Mouse (Mus musculus) MEL (cell line): ENCODE measurements around the gene Gsg1l2. TPM values are rescaled to one million over a fixed set of nuclear protein-coding genes. Genes with fewer than 3 reads are reported as not detected.

Experiments
- DNase-seq: peaks from one replicate; pipeline ENCODE4 v3.0.0; 2011; ENCODE audit warnings: low read depth, low spot score
- H3K27ac ChIP-seq: 2 replicates; pipeline ENCODE4 v1.5.1; 2012; ENCODE audit warnings: low read depth, mild to moderate bottlenecking, control low read depth, low read length, moderate library complexity; ENCODE audit not compliant: control insufficient read depth
- H3K27me3 ChIP-seq, 2 experiments: fragments of 150-350 bp in 1 of 2; sonication (generic) in 1 of 2; 2 replicates each; pipeline ENCODE4 v1.6.1; 2012; ENCODE audit warnings: low read length in 2 of 2, mild to moderate bottlenecking in 2 of 2, improper control_type of control experiment in 1 of 2, moderate library complexity in 1 of 2; ENCODE audit not compliant: insufficient read depth in 2 of 2, control insufficient read depth in 1 of 2
- H3K36me3 ChIP-seq, 2 experiments: 2 replicates each; pipeline ENCODE4 v1.6.1; 2012 to 2014; ENCODE audit warnings: low read length in 2 of 2, improper control_type of control experiment in 1 of 2, inconsistent platforms in 1 of 2, mild to moderate bottlenecking in 1 of 2; ENCODE audit not compliant: insufficient read depth in 2 of 2, control insufficient read depth in 1 of 2
- H3K4me1 ChIP-seq, 2 experiments: fragments of 150-350 bp in 1 of 2; sonication (generic) in 1 of 2; 2 replicates each; pipeline ENCODE4 v1.6.1; 2012; ENCODE audit warnings: low read length in 2 of 2, improper control_type of control experiment in 1 of 2, mild to moderate bottlenecking in 1 of 2; ENCODE audit not compliant: insufficient read depth in 2 of 2, control insufficient read depth in 1 of 2
- H3K4me3 ChIP-seq, 2 experiments: fragments of 150-350 bp in 1 of 2; sonication (generic) in 1 of 2; 2 replicates each; pipeline ENCODE4 v1.5.1; 2012; ENCODE audit warnings: low read depth in 2 of 2, low read length in 2 of 2, mild to moderate bottlenecking in 2 of 2, moderate library complexity in 2 of 2, control low read depth in 1 of 2, improper control_type of control experiment in 1 of 2; ENCODE audit not compliant: control insufficient read depth in 1 of 2, insufficient read depth in 1 of 2
- H3K79me2 ChIP-seq: 2 replicates; pipeline ENCODE4 v1.6.1; 2012; ENCODE audit warnings: mild to moderate bottlenecking, low read length, moderate library complexity; ENCODE audit not compliant: control insufficient read depth, poor library complexity, insufficient read depth
- H3K9ac ChIP-seq: 2 replicates; pipeline ENCODE4 v1.6.1; 2012; ENCODE audit warnings: low read depth, mild to moderate bottlenecking, control low read depth, low read length, moderate library complexity; ENCODE audit not compliant: control insufficient read depth, poor library complexity, severe bottlenecking
- H3K9me3 ChIP-seq: fragments of 150-350 bp; sonication (generic); replicated peaks from 2 replicates; pipeline ENCODE4 v1.6.1; 2012; ENCODE audit warnings: mild to moderate bottlenecking, low read length, improper control_type of control experiment, moderate library complexity; ENCODE audit not compliant: insufficient read depth
- BHLHE40 ChIP-seq: IDR thresholded peaks from 2 replicates; pipeline ENCODE4 v1.6.1; 2012; ENCODE audit warnings: low read depth, mild to moderate bottlenecking, inconsistent platforms, low read length, improper control_type of control experiment, borderline replicate concordance
- CHD2 ChIP-seq: IDR thresholded peaks from 2 replicates; pipeline ENCODE4 v1.6.1; 2011; ENCODE audit warnings: low read length, improper control_type of control experiment
- EP300 ChIP-seq, 2 experiments: IDR thresholded peaks; 2 replicates each; pipeline ENCODE4 v1.6.1; 2011; ENCODE audit warnings: improper control_type of control experiment in 2 of 2, low read length in 2 of 2, low read depth in 1 of 2, mild to moderate bottlenecking in 1 of 2
- GABPA ChIP-seq: IDR thresholded peaks from 2 replicates; pipeline ENCODE4 v1.6.1; 2012; ENCODE audit warnings: low read depth, mild to moderate bottlenecking, inconsistent platforms, low read length, improper control_type of control experiment, moderate library complexity
- GATA1 ChIP-seq: IDR thresholded peaks from 2 replicates; pipeline ENCODE4 v1.6.1; 2011; ENCODE audit warnings: low read depth, low read length, improper control_type of control experiment
- HCFC1 ChIP-seq: IDR thresholded peaks from 2 replicates; pipeline ENCODE4 v1.6.1; 2012; ENCODE audit warnings: low read depth, mild to moderate bottlenecking, inconsistent platforms, low read length, improper control_type of control experiment, moderate library complexity
- JUND ChIP-seq: IDR thresholded peaks from 2 replicates; pipeline ENCODE4 v1.6.1; 2011; ENCODE audit warnings: low read depth, mild to moderate bottlenecking, improper control_type of control experiment, low read length
- MAFK ChIP-seq: IDR thresholded peaks from 2 replicates; pipeline ENCODE4 v1.6.1; 2011; ENCODE audit warnings: low read depth, mild to moderate bottlenecking, low read length, improper control_type of control experiment, borderline replicate concordance
- MYC ChIP-seq: IDR thresholded peaks from 2 replicates; pipeline ENCODE4 v1.6.1; 2011; ENCODE audit warnings: low read depth, mild to moderate bottlenecking, low read length, improper control_type of control experiment, moderate library complexity
- NRF1 ChIP-seq: IDR thresholded peaks from 2 replicates; pipeline ENCODE4 v1.6.1; 2014; ENCODE audit warnings: low read depth, mild to moderate bottlenecking, inconsistent platforms, low read length, improper control_type of control experiment, moderate library complexity; ENCODE audit not compliant: poor library complexity, insufficient read depth, severe bottlenecking
- POLR2A ChIP-seq, 2 experiments: IDR thresholded peaks; 2 replicates each; pipeline ENCODE4 v1.6.1; 2011 to 2012; ENCODE audit warnings: low read length in 2 of 2, mild to moderate bottlenecking in 2 of 2, control low read depth in 1 of 2, improper control_type of control experiment in 1 of 2, low read depth in 1 of 2, moderate library complexity in 1 of 2; ENCODE audit not compliant: control insufficient read depth in 1 of 2, insufficient read depth in 1 of 2, poor library complexity in 1 of 2
- POLR2AphosphoS5 ChIP-seq: IDR thresholded peaks from 2 replicates; pipeline ENCODE4 v1.6.1; 2012; ENCODE audit warnings: low read depth, borderline replicate concordance, mild to moderate bottlenecking, inconsistent platforms, low read length, moderate library complexity, mixed read lengths
- SIN3A ChIP-seq: IDR thresholded peaks from 2 replicates; pipeline ENCODE4 v1.6.1; 2012; ENCODE audit warnings: low read length, improper control_type of control experiment, inconsistent platforms
- SMC3 ChIP-seq: IDR thresholded peaks from 2 replicates; pipeline ENCODE4 v1.6.1; 2011; ENCODE audit warnings: low read depth, low read length, improper control_type of control experiment
- TAL1 ChIP-seq: IDR thresholded peaks from 2 replicates; pipeline ENCODE4 v1.6.1; 2012; ENCODE audit warnings: mild to moderate bottlenecking, inconsistent platforms, low read length, moderate library complexity, mixed read lengths
- TBP ChIP-seq: IDR thresholded peaks from 2 replicates; pipeline ENCODE4 v1.8.0; 2011; ENCODE audit warnings: low read depth, low read length, improper control_type of control experiment
- TCF12 ChIP-seq: IDR thresholded peaks from 2 replicates; pipeline ENCODE4 v1.6.1; 2014; ENCODE audit warnings: low read depth, mild to moderate bottlenecking, inconsistent platforms, low read length, improper control_type of control experiment, moderate library complexity
- UBTF ChIP-seq: IDR thresholded peaks from 2 replicates; pipeline ENCODE4 v1.6.1; 2012; ENCODE audit warnings: low read depth, mild to moderate bottlenecking, inconsistent platforms, low read length, improper control_type of control experiment, moderate library complexity, borderline replicate concordance; ENCODE audit not compliant: insufficient read depth
- USF1 ChIP-seq: IDR thresholded peaks from 2 replicates; pipeline ENCODE4 v1.6.1; 2014; ENCODE audit warnings: low read depth, mild to moderate bottlenecking, inconsistent platforms, low read length, improper control_type of control experiment, moderate library complexity
- polyA plus RNA-seq, 2 experiments: library from polyadenylated mRNA; stranded (reverse) in 1 of 2; unstranded in 1 of 2; fragments of >175 nt in 1 of 2; fragments of >200 nt in 1 of 2; gene quantifications; 2 replicates each; pipeline versions ENCODE4 v1.2.1 to v1.2.4; 2012; ENCODE audit warnings: low replicate concordance in 2 of 2, low read depth in 1 of 2; ENCODE audit not compliant: insufficient read length in 2 of 2, insufficient read depth in 1 of 2, missing spikeins in 1 of 2
- total RNA-seq: library from RNA; depleted of rRNA; stranded (reverse); fragments of 300-350 nt; gene quantifications from 2 replicates; pipeline ENCODE4 v1.2.3, GENCODE M21; 2012

Gsg1l2 gene
- total and polyA plus RNA-seq, 3 experiments: not detected

DNA sequence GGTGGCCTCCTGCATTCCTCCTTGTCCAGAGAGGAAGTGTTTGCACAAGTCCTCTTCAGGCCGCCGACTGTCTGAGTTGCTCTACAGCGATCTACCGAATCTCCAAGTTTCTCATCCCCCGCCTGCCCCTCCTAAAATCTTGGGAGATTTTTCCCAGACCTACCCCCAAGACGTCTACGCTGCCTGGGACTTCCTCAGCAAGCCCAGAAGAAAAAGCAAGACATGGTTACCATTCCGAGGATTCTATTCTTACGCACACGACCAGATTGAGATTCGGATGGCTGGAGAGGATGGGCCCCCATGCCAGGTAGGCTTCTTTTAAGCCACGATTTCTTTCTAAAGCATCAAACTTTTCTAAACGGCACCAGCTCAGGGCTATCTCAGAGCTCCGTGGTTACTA lies 3.4 kb upstream of the Gsg1l2 start, which contains the start of gene Glp2r:
Glp2r (minus strand) TSS at position 101 of the 400 bp plus-strand sequence.
- no peak within 1 kb of the TSS for H3K27ac ChIP-seq
- H3K27me3 ChIP-seq: no peaks in the 10 kb centered on the region
- no peak for DNase-seq
- H3K79me2 ChIP-seq: no peaks in the 10 kb centered on the region
- TF ChIP-seq SIN3A: no peak
- TF ChIP-seq EP300 (IDR thresholded peaks at IDR 0.05; ENCODE audit: low read depth in 1 of 2, low read length in 2 of 2): no peak
- no peak for TF ChIP-seq TBP
- TF ChIP-seq MAFK: no peak
- TF ChIP-seq MYC: no peak
- TF ChIP-seq USF1: no peak
- no peaks in the 10 kb centered on the region; the same call in 1 of the 2 replicates for H3K9me3 ChIP-seq
- no peak within 1 kb of the TSS for H3K9ac ChIP-seq
- H3K36me3 ChIP-seq: no peaks in the 10 kb centered on the region
- no peak within 1 kb of the TSS for H3K4me3 ChIP-seq
- H3K4me1 ChIP-seq: no peaks in the 10 kb centered on the region

DNA sequence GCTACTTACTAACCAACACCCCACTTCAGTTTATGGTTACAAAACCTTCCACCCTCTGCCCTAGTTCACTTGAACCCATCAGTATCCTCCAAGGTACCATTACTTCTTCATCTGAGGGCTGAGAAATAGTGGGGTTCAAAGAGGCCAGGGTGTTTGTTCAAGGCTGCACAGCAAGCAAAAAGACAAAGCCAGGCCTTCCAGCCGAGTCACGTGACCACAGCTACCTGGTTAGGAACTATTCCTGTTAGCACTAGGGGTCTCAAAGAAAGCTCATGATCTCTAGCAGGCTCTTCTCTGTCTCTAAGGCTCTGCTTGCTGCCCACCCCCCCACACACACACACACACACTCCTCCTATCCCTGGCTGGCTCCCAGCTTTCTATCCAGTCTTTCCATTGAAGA lies 2.7 kb upstream of the Gsg1l2 start:
- TF ChIP-seq CHD2 (no peak), POLR2A (IDR thresholded peaks at IDR 0.05; ENCODE audit: control insufficient read depth in 1 of 2, insufficient read depth in 1 of 2, low read depth in 1 of 2, low read length in 2 of 2, poor library complexity in 1 of 2) (no peak), EP300 (IDR thresholded peaks at IDR 0.05; ENCODE audit: low read depth in 1 of 2, low read length in 2 of 2) (no peak), USF1 (0 out of 2 replicates have a peak, but pooled peaks have one; percentile 31)
- TF ChIP-seq, all 39 proteins: peak for 1
- Histone ChIP-seq H3K9me3 (no peaks in the 10 kb centered on the region; the same call in 1 of the 2 replicates), H3K79me2 (no peaks in the 10 kb centered on the region), H3K9ac (no peak overlapping the region), H3K4me3 (no peak overlapping the region), H3K27ac (no peak overlapping the region), H3K36me3 (no peaks in the 10 kb centered on the region), H3K27me3 (no peaks in the 10 kb centered on the region), H3K4me1 (no peaks in the 10 kb centered on the region)
- no peak for DNase-seq

DNA sequence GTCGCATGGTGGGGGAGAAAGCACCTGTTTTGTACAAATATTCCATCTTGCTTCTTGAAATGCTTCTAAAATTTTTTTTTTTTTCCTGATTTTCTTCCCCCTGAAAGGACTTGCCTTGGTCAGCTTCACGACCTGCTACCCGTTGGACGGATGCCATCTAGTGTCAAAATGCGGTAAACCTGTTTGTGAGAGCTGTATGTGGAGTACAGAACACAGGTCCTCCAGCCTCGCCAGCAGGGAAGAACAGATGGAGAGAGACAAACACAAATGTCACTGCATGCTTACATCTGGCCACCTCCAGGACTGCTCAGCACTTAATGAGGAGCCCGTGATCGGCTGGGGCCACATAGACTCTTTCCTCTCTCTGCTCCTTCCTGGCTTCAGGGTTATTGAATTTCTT lies 1.8 kb upstream of the Gsg1l2 start:
- Histone ChIP-seq H3K27ac (no peak overlapping the region), H3K9me3 (no peaks in the 10 kb centered on the region; the same call in 1 of the 2 replicates), H3K79me2 (no peaks in the 10 kb centered on the region), H3K4me3 (no peak overlapping the region), H3K4me1 (no peaks in the 10 kb centered on the region), H3K36me3 (no peaks in the 10 kb centered on the region), H3K27me3 (no peaks in the 10 kb centered on the region), H3K9ac (no peak overlapping the region)
- TF ChIP-seq CHD2 (no peak), MAFK (no peak)
- DNase-seq: no peak

DNA sequence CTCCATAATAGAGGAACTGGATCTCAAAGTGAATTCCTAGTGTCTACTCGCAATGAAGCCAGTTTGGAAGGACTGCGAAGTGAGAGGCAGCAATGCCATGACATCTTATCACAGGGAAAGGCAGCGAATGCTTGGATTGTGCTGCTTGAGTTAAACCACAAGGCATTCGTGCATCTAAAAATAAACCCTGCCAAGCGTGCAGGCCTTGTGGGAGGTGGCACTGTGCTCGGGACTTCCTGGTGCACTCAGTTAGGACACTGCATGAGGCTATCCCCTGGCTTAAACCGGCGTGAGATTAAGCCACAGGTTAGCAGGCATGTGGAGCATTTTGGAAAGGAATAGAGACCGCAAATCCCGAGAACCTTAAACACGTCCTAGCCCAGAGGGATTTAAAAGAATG lies 15.8 kb downstream of the Gsg1l2 start:
- Histone ChIP-seq H3K27ac (no peak overlapping the region), H3K9me3 (no peaks in the 10 kb centered on the region), H3K9ac (no peak overlapping the region), H3K4me1 (no peaks in the 10 kb centered on the region), H3K79me2 (no peaks in the 10 kb centered on the region), H3K4me3 (no peak overlapping the region), H3K27me3 (no peaks in the 10 kb centered on the region), H3K36me3 (no peaks in the 10 kb centered on the region)
- no peak for DNase-seq
- no peak for TF ChIP-seq NRF1
- no peak for TF ChIP-seq POLR2A (IDR thresholded peaks at IDR 0.05; ENCODE audit: control insufficient read depth in 1 of 2, insufficient read depth in 1 of 2, low read depth in 1 of 2, low read length in 2 of 2, poor library complexity in 1 of 2)
- no peak for TF ChIP-seq TAL1
- no peak for TF ChIP-seq POLR2AphosphoS5
- no peak for TF ChIP-seq MAFK
- no peak for TF ChIP-seq HCFC1
- no peak for TF ChIP-seq USF1
- no peak for TF ChIP-seq SMC3
- no peak for TF ChIP-seq UBTF
- no peak for TF ChIP-seq GATA1
- TF ChIP-seq TBP: no peak
- no peak for TF ChIP-seq GABPA
- TF ChIP-seq TCF12: no peak
- no peak for TF ChIP-seq JUND
- no peak for TF ChIP-seq BHLHE40
